Mouse (Mus musculus) testis, adult 2 months (tissue): Measurements from ENCODE around the gene Cnpy3. TPM values are rescaled to one million over a fixed set of nuclear protein-coding genes. Genes with fewer than 3 reads are reported as not detected.
A peak's percentile ranks its signal among the peaks of the same experiment; 100 is the strongest.

Source experiments
- H3K27ac ChIP-seq: fragments of 200-500 bp; 2 replicates; pipeline ENCODE4 v1.5.1; 2012; ENCODE audit warnings: low read depth, low read length; ENCODE audit not compliant: control insufficient read depth, insufficient read depth
- H3K27me3 ChIP-seq: fragments of 200-500 bp; 2 replicates; pipeline ENCODE4 v1.6.1; 2012; ENCODE audit warnings: mild to moderate bottlenecking, low read length, moderate library complexity; ENCODE audit not compliant: control insufficient read depth, insufficient read depth
- H3K36me3 ChIP-seq: fragments of 200-500 bp; 2 replicates; pipeline ENCODE4 v1.6.1; 2012; ENCODE audit warnings: mild to moderate bottlenecking, low read length; ENCODE audit not compliant: control insufficient read depth, insufficient read depth
- H3K4me1 ChIP-seq: fragments of 200-500 bp; 2 replicates; pipeline ENCODE4 v1.6.1; 2012; ENCODE audit warnings: low read length; ENCODE audit not compliant: control insufficient read depth, insufficient read depth
- H3K4me3 ChIP-seq: fragments of 200-500 bp; 2 replicates; pipeline ENCODE4 v1.5.1; 2012; ENCODE audit warnings: low read depth, mild to moderate bottlenecking, low read length, moderate library complexity, mixed read lengths; ENCODE audit not compliant: control insufficient read depth
- CTCF ChIP-seq: fragments of 200-500 bp; IDR thresholded peaks from 2 replicates; pipeline ENCODE4 v1.5.1; 2012; ENCODE audit warnings: low read depth, mild to moderate bottlenecking, inconsistent platforms, low read length, moderate library complexity; ENCODE audit not compliant: control insufficient read depth, insufficient read depth, insufficient replicate concordance
- POLR2A ChIP-seq: fragments of 200-500 bp; IDR thresholded peaks from 2 replicates; pipeline ENCODE4 v1.6.1; 2012; ENCODE audit warnings: low read depth, mild to moderate bottlenecking, inconsistent platforms, low read length, moderate library complexity; ENCODE audit not compliant: control insufficient read depth
- polyA plus RNA-seq: library from polyadenylated mRNA; depleted of rRNA; stranded (reverse); fragments of >200 nt; gene quantifications from 2 replicates; pipeline ENCODE4 v1.2.3, GENCODE M21; 2012

Gene Cnpy3
- polyA plus RNA-seq, 1 experiment = 18.9 TPM

GRCm38 (mm10) chr17:46742986-46743385 lies 9.0 kb downstream of the Cnpy3 start:
- Histone ChIP-seq H3K4me3 (no peak overlapping the region), H3K4me1 (no peaks in the 10 kb centered on the region), H3K27me3 (no peaks in the 10 kb centered on the region), H3K36me3 (0 out of 2 replicates have a peak, but pooled peaks cover 1% of the 10 kb centered on the region), H3K27ac (no peak overlapping the region)
- no peak for TF ChIP-seq CTCF

DNA sequence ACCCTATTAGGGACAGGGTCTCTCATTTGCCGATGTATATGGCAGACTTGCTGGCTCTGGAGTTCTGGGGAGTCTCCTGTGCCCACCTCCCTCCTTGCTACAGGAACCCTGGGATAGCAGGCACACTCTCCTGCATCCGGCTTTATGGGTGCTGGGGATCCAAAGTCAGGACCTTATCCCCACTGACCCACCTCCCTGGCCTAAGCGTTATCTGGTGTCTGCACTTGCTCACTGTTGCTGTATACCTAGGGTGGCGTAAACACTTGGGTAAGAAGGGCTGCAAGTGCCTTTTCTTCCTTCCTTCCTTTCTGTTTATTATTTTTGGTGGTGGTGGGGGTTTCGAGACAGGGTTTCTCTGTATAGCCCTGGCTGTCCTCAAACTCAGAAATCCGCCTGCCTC lies 10.7 kb downstream of the Cnpy3 start:
- TF ChIP-seq CTCF (no peak), POLR2A (no peak)
- H3K36me3 ChIP-seq = 0 out of 2 replicates have a peak, but pooled peaks cover 1% of the 10 kb centered on the region
- H3K27me3 ChIP-seq = no peaks in the 10 kb centered on the region
- no peak overlapping the region for H3K27ac ChIP-seq
- no peak overlapping the region for H3K4me3 ChIP-seq
- no peaks in the 10 kb centered on the region for H3K4me1 ChIP-seq

DNA sequence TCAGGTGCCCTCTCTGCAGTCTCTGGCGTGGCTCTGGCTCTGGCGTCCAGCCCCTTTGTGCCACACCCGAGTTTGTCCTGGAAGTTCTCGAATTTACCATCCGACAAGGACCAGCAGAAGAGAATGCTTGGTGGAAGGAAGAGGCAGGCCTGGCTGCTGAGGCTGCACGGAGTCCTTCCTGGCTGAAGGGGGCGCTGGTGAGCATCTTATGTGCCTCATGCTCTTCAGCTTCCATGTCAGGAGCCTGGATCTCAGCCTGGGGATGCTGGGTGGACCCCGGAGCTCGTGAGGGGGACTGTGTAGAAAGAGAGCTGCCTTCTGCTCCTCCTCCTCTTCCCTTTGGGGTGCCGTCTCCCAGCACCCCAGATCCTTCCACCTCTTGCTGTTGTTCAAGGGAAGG lies 15.9 kb downstream of the Cnpy3 start:
- no peaks in the 10 kb centered on the region for H3K4me1 ChIP-seq
- TF ChIP-seq POLR2A = no peak
- TF ChIP-seq CTCF = peak; percentile 74; the same call in 1 of the 2 replicates
- H3K4me3 ChIP-seq = no peak overlapping the region
- H3K27me3 ChIP-seq = no peaks in the 10 kb centered on the region
- H3K36me3 ChIP-seq = no peaks in the 10 kb centered on the region
- no peak overlapping the region for H3K27ac ChIP-seq

DNA sequence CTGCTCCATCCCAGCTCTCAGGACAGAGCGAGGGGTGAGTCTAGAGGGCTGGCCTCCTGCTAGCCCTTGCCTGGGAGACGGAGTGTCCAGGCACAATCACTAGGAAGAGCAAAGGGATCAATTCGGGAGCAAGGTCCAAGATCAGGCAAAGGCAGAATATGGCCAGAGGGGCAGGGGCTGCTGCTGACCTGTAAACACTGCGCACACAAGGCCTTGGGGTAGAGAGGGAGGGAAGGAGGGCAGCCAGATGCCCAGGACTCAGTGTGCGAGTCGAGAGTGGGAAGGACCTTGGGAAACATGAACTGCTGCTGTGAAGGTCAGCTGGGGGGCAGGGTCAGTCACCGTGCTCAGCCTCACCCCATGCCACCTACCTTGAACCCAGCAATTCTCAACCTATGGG lies 16.7 kb downstream of the Cnpy3 start:
- TF ChIP-seq POLR2A (no peak), CTCF (no peak)
- Histone ChIP-seq H3K4me3 (no peak overlapping the region), H3K27ac (0 out of 2 replicates have a peak overlapping the region, but pooled peaks have one; percentile 8), H3K4me1 (no peaks in the 10 kb centered on the region), H3K36me3 (no peaks in the 10 kb centered on the region), H3K27me3 (no peaks in the 10 kb centered on the region)

GRCm38 (mm10) chr17:46734055-46734454 lies 18.0 kb downstream of the Cnpy3 start:
- no peak overlapping the region for H3K27ac ChIP-seq
- peaks cover 1% of the 10 kb centered on the region for H3K4me1 ChIP-seq
- H3K36me3 ChIP-seq = no peaks in the 10 kb centered on the region
- H3K4me3 ChIP-seq = no peak overlapping the region
- no peaks in the 10 kb centered on the region for H3K27me3 ChIP-seq
- TF ChIP-seq CTCF (no peak), POLR2A (no peak)

DNA sequence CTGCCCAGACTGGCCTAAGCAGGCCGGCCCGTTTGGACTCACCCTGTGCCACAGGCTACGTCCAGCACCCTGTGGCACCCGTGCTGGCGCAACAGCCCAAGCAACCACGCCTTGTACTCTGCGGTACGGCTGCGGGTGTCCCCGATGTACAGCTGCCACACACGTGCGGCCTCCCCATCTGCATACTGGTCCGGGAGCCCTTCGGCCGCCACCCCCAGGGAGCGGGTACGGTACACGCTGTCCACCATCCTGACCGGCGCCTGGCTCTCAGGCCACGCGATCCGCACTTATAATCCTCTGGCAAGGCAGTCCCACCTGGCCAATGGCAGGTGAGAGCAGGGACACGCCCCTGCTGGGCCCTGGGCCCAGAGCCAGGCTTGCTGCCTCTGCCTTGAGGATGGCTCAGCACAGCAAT lies 23.1 kb downstream of the Cnpy3 start, which contains the start of gene Gnmt:
Gnmt (minus strand) TSS at position 265 of the 415 bp plus-strand sequence.
- Histone ChIP-seq H3K27me3 (no peaks in the 10 kb centered on the region), H3K36me3 (no peaks in the 10 kb centered on the region), H3K4me1 (peaks cover 8% of the 10 kb centered on the region), H3K4me3 (peak within 1 kb of the TSS; percentile 14), H3K27ac (no peak within 1 kb of the TSS)
- no peak for TF ChIP-seq CTCF
- TF ChIP-seq POLR2A = no peak

DNA sequence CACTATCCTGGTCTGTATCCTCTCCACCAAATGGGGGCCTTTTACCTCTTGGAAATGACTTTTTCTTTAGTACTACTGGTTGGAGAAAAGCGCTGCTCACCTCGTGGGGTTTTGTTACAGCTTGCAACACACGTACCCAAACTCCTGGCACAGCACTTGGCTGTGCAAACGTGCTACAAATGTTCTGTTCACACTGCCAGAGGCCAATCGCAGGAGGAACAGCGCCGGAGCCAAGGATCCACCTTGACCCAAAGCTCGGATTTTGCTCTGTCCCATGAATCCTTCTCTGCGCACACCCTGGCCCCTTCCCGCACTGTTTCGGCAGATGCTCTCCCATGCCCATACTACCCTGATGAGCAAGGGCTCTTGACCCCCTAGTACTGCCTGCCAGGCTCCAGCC lies 23.5 kb downstream of the Cnpy3 start:
- Histone ChIP-seq H3K27me3 (no peaks in the 10 kb centered on the region), H3K4me3 (peak overlapping the region; percentile 14), H3K27ac (no peak overlapping the region)

GRCm38 (mm10) chr17:46728021-46728420 lies 24.0 kb downstream of the Cnpy3 start:
- no peak overlapping the region for H3K4me3 ChIP-seq
- H3K36me3 ChIP-seq = no peaks in the 10 kb centered on the region
- H3K27me3 ChIP-seq = no peaks in the 10 kb centered on the region
- peaks cover 8% of the 10 kb centered on the region for H3K4me1 ChIP-seq
- no peak for TF ChIP-seq POLR2A
- peak; percentile 26; the same call in 1 of the 2 replicates for TF ChIP-seq CTCF
- H3K27ac ChIP-seq = no peak overlapping the region

More for the DNA sequence above, 23.5 kb downstream of the Cnpy3 start:
- TF ChIP-seq CTCF (no peak), POLR2A (no peak)
- Histone ChIP-seq H3K36me3 (no peaks in the 10 kb centered on the region), H3K4me1 (peaks cover 8% of the 10 kb centered on the region)
